Mouse (Mus musculus): ENCODE data around the gene Armt1. TPM values are rescaled to one million over a fixed set of nuclear protein-coding genes. Genes with fewer than 3 reads are reported as not detected.

The Armt1 gene
- total and polyA plus RNA-seq, 2 experiments from 2014 or later: 6.6 to 8.3 TPM

DNA sequence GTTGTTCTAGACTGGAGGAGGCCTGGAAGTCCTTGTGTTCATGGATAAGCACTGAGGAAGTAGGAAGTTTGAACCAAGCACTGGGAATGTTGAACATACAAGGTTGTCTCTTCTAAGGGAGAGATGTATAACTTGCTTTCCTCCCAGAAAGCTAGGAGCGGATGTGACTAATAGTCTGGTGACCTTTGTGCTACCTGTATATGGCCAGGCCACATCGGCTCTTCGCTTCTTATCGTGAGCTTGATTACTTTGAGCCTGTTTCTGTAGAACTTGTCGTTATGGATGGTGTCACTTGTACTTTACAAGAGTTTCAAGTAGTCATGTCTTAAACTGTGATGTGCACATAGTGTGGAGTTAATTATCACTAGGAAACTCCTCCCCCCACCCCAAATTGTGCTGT lies 44.3 kb downstream of the Armt1 start:
- Histone ChIP-seq H3K36me3 (ENCODE audit: insufficient read depth, low read length) (no peaks in the 10 kb centered on the region), H3K4me3 (ENCODE audit: low read length) (no peak overlapping the region), H3K9ac (replicated peaks; ENCODE audit: low read length) (no peak overlapping the region), H3K27ac (no peak overlapping the region), H3K4me2 (ENCODE audit: low read depth, low read length) (no peak overlapping the region), H3K4me1 (ENCODE audit: insufficient read depth, low read length) (no peaks in the 10 kb centered on the region), H3K27me3 (ENCODE audit: insufficient read depth, low read length) (no peaks in the 10 kb centered on the region), H3K9me3 (ENCODE audit: low read length) (no peaks in the 10 kb centered on the region)
- ATAC-seq (no peak), DNase-seq (ENCODE audit: low spot score) (no peak)
- TF ChIP-seq CTCF (IDR thresholded peaks at IDR 0.05; ENCODE audit: low read depth): no peak
- 95% methylated on average over 5 of the region's 5 CpGs for WGBS

- Histone ChIP-seq H3K36me3 (ENCODE audit: insufficient read depth, low read length) (no peaks in the 10 kb centered on the region), H3K9ac (replicated peaks; ENCODE audit: low read length) (no peak overlapping the region), H3K4me2 (ENCODE audit: low read depth, low read length) (no peak overlapping the region), H3K4me1 (ENCODE audit: insufficient read depth, low read length) (no peaks in the 10 kb centered on the region), H3K9me3 (ENCODE audit: low read length) (no peaks in the 10 kb centered on the region), H3K27me3 (ENCODE audit: insufficient read depth, low read length) (no peaks in the 10 kb centered on the region), H3K27ac (no peak overlapping the region), H3K4me3 (ENCODE audit: low read length) (no peak overlapping the region)
- ATAC-seq (no peak), DNase-seq (ENCODE audit: low spot score) (no peak)
- no peak for TF ChIP-seq CTCF (IDR thresholded peaks at IDR 0.05; ENCODE audit: low read depth)
- WGBS: 76% methylated on average over 3 of the region's 3 CpGs
Observed at GRCm38 (mm10) chr10:4480929-4481328, 48.7 kb downstream of the Armt1 start.

GRCm38 (mm10) chr10:4481695-4482094 lies 49.4 kb downstream of the Armt1 start:
- Histone ChIP-seq H3K27me3 (ENCODE audit: insufficient read depth, low read length) (no peaks in the 10 kb centered on the region), H3K9me3 (ENCODE audit: low read length) (no peaks in the 10 kb centered on the region), H3K4me2 (ENCODE audit: low read depth, low read length) (no peak overlapping the region), H3K27ac (no peak overlapping the region), H3K36me3 (ENCODE audit: insufficient read depth, low read length) (no peaks in the 10 kb centered on the region), H3K4me3 (ENCODE audit: low read length) (no peak overlapping the region), H3K4me1 (ENCODE audit: insufficient read depth, low read length) (no peaks in the 10 kb centered on the region), H3K9ac (replicated peaks; ENCODE audit: low read length) (no peak overlapping the region)
- no peak for TF ChIP-seq CTCF (IDR thresholded peaks at IDR 0.05; ENCODE audit: low read depth)
- WGBS: 88% methylated on average over 8 of the region's 8 CpGs
- DNase-seq (ENCODE audit: low spot score): no peak
- no peak for ATAC-seq

GRCm38 (mm10) chr10:4482355-4482754 lies 50.1 kb downstream of the Armt1 start, which contains the start of gene Ccdc170:
Ccdc170 (plus strand) TSS chr10:4482502.
- Histone ChIP-seq H3K36me3 (ENCODE audit: insufficient read depth, low read length) (no peaks in the 10 kb centered on the region), H3K9me3 (ENCODE audit: low read length) (no peaks in the 10 kb centered on the region), H3K4me3 (ENCODE audit: low read length) (no peak within 1 kb of the TSS), H3K27ac (no peak within 1 kb of the TSS), H3K27me3 (ENCODE audit: insufficient read depth, low read length) (no peaks in the 10 kb centered on the region), H3K4me1 (ENCODE audit: insufficient read depth, low read length) (no peaks in the 10 kb centered on the region), H3K9ac (replicated peaks; ENCODE audit: low read length) (no peak within 1 kb of the TSS), H3K4me2 (ENCODE audit: low read depth, low read length) (no peak within 1 kb of the TSS)
- ATAC-seq: no peak
- WGBS: 43% methylated on average over 11 of the region's 11 CpGs
- DNase-seq (ENCODE audit: low spot score): no peak
- no peak for TF ChIP-seq CTCF (IDR thresholded peaks at IDR 0.05; ENCODE audit: low read depth)

DNA sequence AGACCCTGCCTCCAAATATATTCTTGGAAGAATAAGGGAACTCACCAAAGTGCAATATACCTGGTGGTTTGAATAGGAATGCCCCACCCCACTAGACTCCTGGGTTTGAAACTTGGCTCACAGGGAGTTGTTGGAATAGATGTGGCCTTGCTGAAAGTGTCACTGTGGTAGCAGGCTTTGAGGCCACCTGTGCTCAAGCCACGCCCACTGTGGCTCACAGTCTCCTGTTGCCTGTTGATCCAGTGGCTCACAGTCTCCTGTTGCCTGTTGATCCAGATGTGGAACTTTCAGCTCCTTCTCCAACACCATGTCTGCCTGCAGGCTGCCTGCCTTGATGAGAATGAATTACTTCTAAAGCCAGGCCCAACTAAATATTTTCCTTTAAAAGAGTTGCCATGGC lies 51.6 kb downstream of the Armt1 start:
- no peak overlapping the region for H3K27ac ChIP-seq
- no peak for TF ChIP-seq CTCF (IDR thresholded peaks at IDR 0.05; ENCODE audit: low read depth)
- WGBS: 95% methylated on average over 1 of the region's 1 CpGs

GRCm38 (mm10) chr10:4484986-4485385 lies 52.7 kb downstream of the Armt1 start:
- no peaks in the 10 kb centered on the region for H3K27me3 ChIP-seq (ENCODE audit: insufficient read depth, low read length)
- no peaks in the 10 kb centered on the region for H3K36me3 ChIP-seq (ENCODE audit: insufficient read depth, low read length)
- H3K4me3 ChIP-seq (ENCODE audit: low read length): no peak overlapping the region
- H3K4me2 ChIP-seq (ENCODE audit: low read depth, low read length): no peak overlapping the region
- H3K4me1 ChIP-seq (ENCODE audit: insufficient read depth, low read length): no peaks in the 10 kb centered on the region
- no peak overlapping the region for H3K9ac ChIP-seq (replicated peaks; ENCODE audit: low read length)
- DNase-seq (ENCODE audit: low spot score) (no peak), ATAC-seq (no peak)
- TF ChIP-seq CTCF (IDR thresholded peaks at IDR 0.05; ENCODE audit: low read depth): no peak
- H3K9me3 ChIP-seq (ENCODE audit: low read length): no peaks in the 10 kb centered on the region
- 81% methylated on average over 9 of the region's 9 CpGs for WGBS
- H3K27ac ChIP-seq: no peak overlapping the region

More for the DNA sequence above, 51.6 kb downstream of the Armt1 start:
- H3K4me1 ChIP-seq (ENCODE audit: insufficient read depth, low read length): no peaks in the 10 kb centered on the region
- no peaks in the 10 kb centered on the region for H3K36me3 ChIP-seq (ENCODE audit: insufficient read depth, low read length)
- no peak overlapping the region for H3K4me3 ChIP-seq (ENCODE audit: low read length)
- no peak overlapping the region for H3K9ac ChIP-seq (replicated peaks; ENCODE audit: low read length)
- H3K4me2 ChIP-seq (ENCODE audit: low read depth, low read length): no peak overlapping the region
- H3K27me3 ChIP-seq (ENCODE audit: insufficient read depth, low read length): no peaks in the 10 kb centered on the region
- no peak for ATAC-seq
- H3K9me3 ChIP-seq (ENCODE audit: low read length): no peaks in the 10 kb centered on the region
- no peak for DNase-seq (ENCODE audit: low spot score)

DNA sequence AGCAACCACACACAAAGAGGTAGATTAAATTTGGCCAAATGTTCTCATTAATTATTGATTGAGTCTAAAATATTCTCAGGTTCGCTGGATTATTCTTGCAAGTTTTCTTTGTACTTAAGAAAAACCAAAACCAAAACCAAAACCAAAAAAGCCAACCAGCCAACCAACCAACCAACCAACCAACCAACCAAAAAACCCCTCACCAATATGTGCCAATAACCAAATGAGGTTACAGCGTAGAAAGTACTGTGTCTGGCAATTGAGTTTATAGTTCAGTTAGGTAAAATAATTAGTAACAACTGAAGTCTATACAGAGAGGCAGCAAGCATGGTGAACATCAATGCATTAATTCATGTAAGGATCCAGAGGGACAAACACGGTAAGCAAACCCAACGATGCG lies 57.6 kb downstream of the Armt1 start:
- WGBS: 79% methylated on average over 5 of the region's 5 CpGs
- no peak for DNase-seq (ENCODE audit: low spot score)
- TF ChIP-seq CTCF (IDR thresholded peaks at IDR 0.05; ENCODE audit: low read depth): no peak
- Histone ChIP-seq H3K4me1 (ENCODE audit: insufficient read depth, low read length) (no peaks in the 10 kb centered on the region), H3K4me3 (ENCODE audit: low read length) (no peak overlapping the region), H3K4me2 (ENCODE audit: low read depth, low read length) (no peak overlapping the region), H3K36me3 (ENCODE audit: insufficient read depth, low read length) (no peaks in the 10 kb centered on the region), H3K9ac (replicated peaks; ENCODE audit: low read length) (no peak overlapping the region), H3K27me3 (ENCODE audit: insufficient read depth, low read length) (no peaks in the 10 kb centered on the region), H3K27ac (no peak overlapping the region), H3K9me3 (ENCODE audit: low read length) (no peaks in the 10 kb centered on the region)
- ATAC-seq: no peak

All from hindbrain, postnatal 0 days (tissue).